Comparison of ENCODE assay signal across 24 mouse cellular contexts in the genomic region with DNA sequence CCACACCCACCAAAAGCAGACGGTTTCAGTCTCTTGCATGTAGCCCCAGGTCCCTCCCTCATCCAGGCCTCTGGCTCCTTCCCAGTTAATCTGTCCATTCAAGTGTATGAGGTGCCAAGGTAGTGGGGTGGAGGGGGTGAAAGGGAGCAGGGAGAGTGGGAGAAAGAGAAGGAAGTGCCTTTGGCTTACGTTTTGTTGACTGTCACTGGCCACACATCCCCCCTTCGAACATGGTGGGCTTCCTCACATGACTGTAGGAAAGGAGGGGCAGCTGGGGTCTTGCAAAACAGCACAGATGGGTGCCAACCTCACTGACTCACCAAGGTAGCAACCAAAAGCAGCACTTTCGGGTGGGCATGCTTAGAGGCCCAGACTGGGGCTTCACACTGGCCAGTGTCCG.
DNase-seq lines count a peak whose midpoint lies in the region; ATAC-seq lines count a peak whose summit lies in the region.
"Had no signal": no experiment of that assay in that cellular context is flagged by ENCODE, and none has a peak within 500 bp of the region (broad histone marks: within the 10 kb centered on the region; RNA-seq: fewer than 3 reads in every experiment).

No protein-coding gene starts in this region.

- H3K27me3 ChIP-seq in hindbrain, embryonic 10.5 days (ENCODE audit: insufficient read depth, poor library complexity, severe bottlenecking), result peaks cover 57% of the 10 kb centered on the region
- peaks cover 37% of the 10 kb centered on the region for H3K27me3 ChIP-seq in hindbrain, embryonic 12.5 days

- H3K27ac ChIP-seq in hindbrain, embryonic 10.5 days, result peak overlapping the region; percentile 1; the same call in 1 of the 2 replicates
- no peak overlapping the region for H3K27ac ChIP-seq in hindbrain, embryonic 12.5 days
- H3K27ac ChIP-seq: forebrain, embryonic 10.5 days; forebrain, embryonic 13.5 days; heart, adult 2 months; heart, embryonic 10.5 days; heart, embryonic 13.5 days; intestine, embryonic 15.5 days had no signal

- H3K4me3 ChIP-seq in hindbrain, embryonic 10.5 days, result no peak overlapping the region
- H3K4me3 ChIP-seq in hindbrain, embryonic 12.5 days, result no peak overlapping the region
- H3K4me3 ChIP-seq: forebrain, embryonic 10.5 days; forebrain, embryonic 13.5 days; heart, adult 2 months; heart, embryonic 10.5 days; heart, embryonic 13.5 days; hindbrain, embryonic 13.5 days; intestine, embryonic 15.5 days had no signal

- no peak overlapping the region for H3K9ac ChIP-seq in hindbrain, embryonic 12.5 days
- H3K9ac ChIP-seq: forebrain, embryonic 13.5 days; heart, embryonic 13.5 days; hindbrain, embryonic 13.5 days; intestine, embryonic 15.5 days had no signal

- H3K9me3 ChIP-seq in hindbrain, embryonic 10.5 days, result no peaks in the 10 kb centered on the region
- no peaks in the 10 kb centered on the region for H3K9me3 ChIP-seq in hindbrain, embryonic 12.5 days (replicated peaks)
- H3K9me3 ChIP-seq: forebrain, embryonic 10.5 days; forebrain, embryonic 13.5 days; heart, embryonic 10.5 days; heart, embryonic 13.5 days; hindbrain, embryonic 13.5 days; intestine, embryonic 15.5 days had no signal

- DNase-seq in cerebellum, adult 9-11 months, result peak; percentile 67
- DNase-seq in cerebellum, adult 8-10 months, result no peak
- DNase-seq in hindbrain, embryonic 10.5 days (ENCODE audit: low spot score), result no peak
- peak; percentile 6 for DNase-seq in brain, adult 2 months (ENCODE audit: low read depth, low spot score)
- no peak for DNase-seq in urinary bladder, postnatal 25 days (ENCODE audit: low spot score)
- DNase-seq: adrenal gland, adult 2 months; adrenal gland, postnatal 14 days; cerebellum, postnatal 36 days; gastrocnemius, postnatal 10 days; gastrocnemius, postnatal 36 days; heart, adult 2 months; heart, postnatal 14 days; heart, postnatal 4 days; kidney, adult 11 months had no signal

- H3K4me2 ChIP-seq in hindbrain, embryonic 12.5 days (replicated peaks), result no peak overlapping the region
- H3K4me2 ChIP-seq: forebrain, embryonic 13.5 days; heart, embryonic 13.5 days; hindbrain, embryonic 13.5 days; intestine, embryonic 15.5 days had no signal

- ATAC-seq in hindbrain, embryonic 12.5 days (ENCODE audit: low FRiP score), result no peak
- ATAC-seq: CD4-positive, CD25-positive, alpha-beta regulatory T cell, adult 4 months; forebrain, embryonic 13.5 days; forebrain, embryonic 16.5 days; hindbrain, embryonic 16.5 days; intestine, embryonic 15.5 days had no signal

- WGBS in hindbrain, embryonic 10.5 days, result 71% methylated on average over 5 of the region's 5 CpGs
- 76% methylated on average over 5 of the region's 5 CpGs for WGBS in hindbrain, embryonic 12.5 days

- no peaks in the 10 kb centered on the region for H3K36me3 ChIP-seq in hindbrain, embryonic 10.5 days
- no peaks in the 10 kb centered on the region for H3K36me3 ChIP-seq in hindbrain, embryonic 12.5 days
- H3K36me3 ChIP-seq: forebrain, embryonic 10.5 days; heart, embryonic 10.5 days; heart, embryonic 13.5 days; hindbrain, embryonic 13.5 days; intestine, embryonic 15.5 days had no signal

- peaks cover 36% of the 10 kb centered on the region for H3K4me1 ChIP-seq in hindbrain, embryonic 10.5 days (replicated peaks)
- peaks cover 16% of the 10 kb centered on the region for H3K4me1 ChIP-seq in hindbrain, embryonic 12.5 days
- H3K4me1 ChIP-seq: heart, embryonic 10.5 days; heart, embryonic 13.5 days; intestine, embryonic 15.5 days had no signal

Comparison
In these comparisons a context has a peak if more than half of its experiments do, and no peak if none do; other contexts are left out.
1. DNase-seq: peak in cerebellum, adult 9-11 months (single experiment) and brain, adult 2 months (single experiment); none in cerebellum, adult 8-10 months (single experiment), hindbrain, embryonic 10.5 days (single experiment) and urinary bladder, postnatal 25 days (single experiment).